Comparison of ENCODE assay signal across 8 mouse cellular contexts in the genomic region with DNA sequence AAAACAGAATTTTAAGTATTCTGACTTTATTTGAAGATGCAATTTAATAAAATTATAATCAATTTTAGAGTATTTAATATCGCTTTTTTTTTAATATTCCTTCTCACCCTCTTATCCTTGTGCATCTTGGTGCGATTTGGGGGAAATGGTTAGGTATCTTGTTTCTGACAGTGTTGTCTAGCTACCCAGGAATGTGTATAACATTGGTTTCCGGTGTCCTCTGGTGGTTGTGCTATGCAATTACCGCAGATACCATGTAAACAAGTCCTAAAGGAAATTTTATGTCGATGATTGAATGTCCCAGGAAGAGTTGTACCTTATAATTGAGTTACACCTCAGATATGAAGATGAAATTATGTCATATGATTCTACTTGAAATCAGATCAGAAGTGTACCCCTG.
A peak's percentile ranks its signal among the peaks of the same experiment; 100 is the strongest.
DNase-seq lines count a peak whose midpoint lies in the region; ATAC-seq lines count a peak whose summit lies in the region.

No protein-coding gene starts in this region.

- intact Hi-C loops in left cerebral cortex, postnatal 36 days (cut with DNase I) = no loop called here

- no peak for ATAC-seq in megakaryocyte-erythroid progenitor cell, adult 5-6 weeks (replicated peaks; ENCODE audit: low FRiP score, low TSS enrichment, poor library complexity, severe bottlenecking)
- no peak for ATAC-seq in CD4-positive, CD25-positive, alpha-beta regulatory T cell, adult 4 months

- DNase-seq in left cerebral cortex, adult 11 months (ENCODE audit: low spot score) = peak; percentile 31
- DNase-seq in left cerebral cortex, postnatal 36 days (ENCODE audit: low spot score in 2 of 2) = no peak
- DNase-seq in Muller cell, postnatal 12 days (ENCODE audit: inconsistent ontology term) = peak; percentile 37
- DNase-seq in cerebellum, postnatal 14 days = peak; percentile 69 to 72
- peak; percentile 32 for DNase-seq in layer of hippocampus, adult 9-10 months (ENCODE audit: low spot score)
- no peak for DNase-seq in kidney, adult 18-20 months

Comparison
In these comparisons a context has a peak if more than half of its experiments do, and no peak if none do; other contexts are left out.
1. DNase-seq: peak in left cerebral cortex, adult 11 months (single experiment), Muller cell, postnatal 12 days (single experiment), cerebellum, postnatal 14 days (2 of 2) and layer of hippocampus, adult 9-10 months (single experiment); none in left cerebral cortex, postnatal 36 days (0 of 2) and kidney, adult 18-20 months (single experiment).